Comparison of ENCODE assay signal across 9 mouse cellular contexts in genomic region chr5:65918601-65919000, GRCm38 (mm10). TPM values are rescaled to one million over a fixed set of nuclear protein-coding genes. Genes with fewer than 3 reads are reported as not detected.
DNase-seq lines count a peak whose midpoint lies in the region; ATAC-seq and TF ChIP-seq lines count a peak whose summit lies in the region.
"Had no signal": no experiment of that assay in that cellular context is flagged by ENCODE, and none has a peak within 500 bp of the region (broad histone marks: within the 10 kb centered on the region; RNA-seq: fewer than 3 reads in every experiment).

No protein-coding gene starts in this region.

- no peak overlapping the region for H3K9ac ChIP-seq in forebrain, embryonic 12.5 days
- H3K9ac ChIP-seq in hindbrain, embryonic 16.5 days (ENCODE audit: low read depth, low read length): 0 out of 2 replicates have a peak overlapping the region, but pooled peaks have one; percentile 38
- H3K9ac ChIP-seq in neural tube, embryonic 15.5 days (replicated peaks): no peak overlapping the region

- no peaks in the 10 kb centered on the region for H3K9me3 ChIP-seq in forebrain, embryonic 12.5 days
- no peaks in the 10 kb centered on the region for H3K9me3 ChIP-seq in hindbrain, embryonic 16.5 days (ENCODE audit: control insufficient read depth, low read length)
- H3K9me3 ChIP-seq in neural tube, embryonic 15.5 days (replicated peaks): no peaks in the 10 kb centered on the region

- no peak overlapping the region for H3K4me3 ChIP-seq in spleen, adult 2 months (ENCODE audit: extremely low read depth, insufficient read depth, insufficient read length)
- no peak overlapping the region for H3K4me3 ChIP-seq in forebrain, embryonic 12.5 days (replicated peaks)
- no peak overlapping the region for H3K4me3 ChIP-seq in hindbrain, embryonic 16.5 days (ENCODE audit: low read length)
- no peak overlapping the region for H3K4me3 ChIP-seq in neural tube, embryonic 15.5 days (replicated peaks)

- H3K4me2 ChIP-seq in forebrain, embryonic 12.5 days: no peak overlapping the region
- H3K4me2 ChIP-seq in hindbrain, embryonic 16.5 days (ENCODE audit: low read length): no peak overlapping the region; the same call in 1 of the 2 replicates
- no peak overlapping the region for H3K4me2 ChIP-seq in neural tube, embryonic 15.5 days
- H3K4me2 ChIP-seq: liver, embryonic 11.5 days had no signal

- no peaks in the 10 kb centered on the region for H3K27me3 ChIP-seq in spleen, adult 2 months (ENCODE audit: control insufficient read depth, insufficient read depth, low read length)
- no peaks in the 10 kb centered on the region for H3K27me3 ChIP-seq in forebrain, embryonic 12.5 days
- H3K27me3 ChIP-seq in hindbrain, embryonic 16.5 days (replicated peaks; ENCODE audit: control insufficient read depth, insufficient read depth, low read length): no peaks in the 10 kb centered on the region
- H3K27me3 ChIP-seq in neural tube, embryonic 15.5 days (replicated peaks): no peaks in the 10 kb centered on the region

- H3K4me1 ChIP-seq in spleen, adult 2 months (ENCODE audit: control insufficient read depth, insufficient read depth, insufficient read length): peaks cover 27% of the 10 kb centered on the region
- H3K4me1 ChIP-seq in forebrain, embryonic 12.5 days: peaks cover 13% of the 10 kb centered on the region
- H3K4me1 ChIP-seq in hindbrain, embryonic 16.5 days (ENCODE audit: control insufficient read depth, insufficient read depth, low read depth, low read length): peaks cover 9% of the 10 kb centered on the region
- peaks cover 11% of the 10 kb centered on the region for H3K4me1 ChIP-seq in neural tube, embryonic 15.5 days

- no peak for TF ChIP-seq CTCF in spleen, adult 2 months (IDR thresholded peaks at IDR 0.05; ENCODE audit: extremely low read depth, insufficient read depth, insufficient read length, insufficient replicate concordance)

- peak overlapping the region; percentile 46 for H3K27ac ChIP-seq in spleen, adult 2 months (ENCODE audit: insufficient read depth, low read length)
- H3K27ac ChIP-seq in forebrain, embryonic 12.5 days: peak overlapping the region; percentile 50; the same call in 1 of the 2 replicates
- H3K27ac ChIP-seq in hindbrain, embryonic 16.5 days (ENCODE audit: low read depth, low read length): peak overlapping the region; percentile 65
- H3K27ac ChIP-seq in neural tube, embryonic 15.5 days (replicated peaks): peak overlapping the region; percentile 1

- no peaks in the 10 kb centered on the region for H3K36me3 ChIP-seq in spleen, adult 2 months (ENCODE audit: control insufficient read depth, insufficient read depth, low read length)
- no peaks in the 10 kb centered on the region for H3K36me3 ChIP-seq in forebrain, embryonic 12.5 days (replicated peaks)
- H3K36me3 ChIP-seq in hindbrain, embryonic 16.5 days (ENCODE audit: control insufficient read depth, insufficient read depth, low read length): no peaks in the 10 kb centered on the region
- H3K36me3 ChIP-seq in neural tube, embryonic 15.5 days: no peaks in the 10 kb centered on the region

- no peak for TF ChIP-seq POLR2A in spleen, adult 2 months (IDR thresholded peaks at IDR 0.05; ENCODE audit: low read depth, low read length)

- WGBS in spleen, adult 2 months: 68% methylated on average over 3 of the region's 3 CpGs
- WGBS in forebrain, embryonic 12.5 days: 75% methylated on average over 3 of the region's 3 CpGs
- WGBS in hindbrain, embryonic 16.5 days: 68% methylated on average over 3 of the region's 3 CpGs
- 67% methylated on average over 3 of the region's 3 CpGs for WGBS in neural tube, embryonic 15.5 days

- ATAC-seq in forebrain, embryonic 12.5 days (ENCODE audit: low FRiP score): no peak
- ATAC-seq in hindbrain, embryonic 16.5 days: peak; percentile 86
- ATAC-seq in neural tube, embryonic 15.5 days (ENCODE audit: low FRiP score): peak; percentile 53; the same call in 1 of the 2 replicates

- no peak for DNase-seq in spleen, adult 2 months (ENCODE audit: low read depth in 1 of 2, low spot score in 2 of 2)
- no peak for DNase-seq in spleen, postnatal 36 days (ENCODE audit: low spot score in 2 of 2)
- no peak for DNase-seq in urinary bladder, adult 2 months (ENCODE audit: low spot score)
- no peak for DNase-seq in right cerebral cortex, postnatal 14 days
- DNase-seq: cerebellum, adult 18-20 months had no signal

RNA-seq across cellular contexts. Expression of gene Chrna9, which starts 16.1 kb away (rescaled TPM):
- polyA plus RNA-seq in spleen, adult 2 months (2012; rRNA removed): 0.54 TPM in 1 of 2 replicates, not detected in the other
- not detected in 2 replicates for polyA plus RNA-seq in forebrain, embryonic 12.5 days (2016; fragmentation: Nextera tagmentation; extraction: Ambion mirVana)
- polyA plus RNA-seq in hindbrain, embryonic 16.5 days (2015; fragmentation: Nextera tagmentation; extraction: Ambion mirVana): not detected in 2 replicates
- polyA plus RNA-seq in neural tube, embryonic 15.5 days (2015; fragmentation: Nextera tagmentation; extraction: Ambion mirVana): 3.5 TPM in 1 of 2 replicates, not detected in the other
- polyA plus RNA-seq in urinary bladder, adult 2 months (2012; rRNA removed): not detected in 2 replicates
- polyA plus RNA-seq: liver, embryonic 11.5 days had no signal

RNA-seq across cellular contexts. Expression of gene Rhoh, which starts 57.6 kb away (rescaled TPM):
- 28.0 and 33.6 TPM in 2 replicates for polyA plus RNA-seq in spleen, adult 2 months (2012; rRNA removed)
- 0.15 and 0.59 TPM in 2 replicates for polyA plus RNA-seq in forebrain, embryonic 12.5 days (2016; fragmentation: Nextera tagmentation; extraction: Ambion mirVana)
- 0.40 and 0.80 TPM in 2 replicates for polyA plus RNA-seq in hindbrain, embryonic 16.5 days (2015; fragmentation: Nextera tagmentation; extraction: Ambion mirVana)
- polyA plus RNA-seq in neural tube, embryonic 15.5 days (2015; fragmentation: Nextera tagmentation; extraction: Ambion mirVana): 0.78 and 12.5 TPM in 2 replicates
- polyA plus RNA-seq in urinary bladder, adult 2 months (2012; rRNA removed): 1.0 and 1.3 TPM in 2 replicates

Comparison
In these comparisons a context has a peak if more than half of its experiments do, and no peak if none do; other contexts are left out.
1. H3K27ac ChIP-seq: peak in every context shown above with its lines; median percentile 65 in hindbrain, embryonic 16.5 days; 50 in forebrain, embryonic 12.5 days; 46 in spleen, adult 2 months; 1 in neural tube, embryonic 15.5 days.